Mouse (Mus musculus) A20 (cell line): ENCODE results near the gene Icmt.

Experiments
- DNase-seq: peaks from one replicate; pipeline ENCODE4 v3.0.0-alpha.2; 2011; ENCODE audit warnings: low read depth, low spot score

Icmt gene

DNA sequence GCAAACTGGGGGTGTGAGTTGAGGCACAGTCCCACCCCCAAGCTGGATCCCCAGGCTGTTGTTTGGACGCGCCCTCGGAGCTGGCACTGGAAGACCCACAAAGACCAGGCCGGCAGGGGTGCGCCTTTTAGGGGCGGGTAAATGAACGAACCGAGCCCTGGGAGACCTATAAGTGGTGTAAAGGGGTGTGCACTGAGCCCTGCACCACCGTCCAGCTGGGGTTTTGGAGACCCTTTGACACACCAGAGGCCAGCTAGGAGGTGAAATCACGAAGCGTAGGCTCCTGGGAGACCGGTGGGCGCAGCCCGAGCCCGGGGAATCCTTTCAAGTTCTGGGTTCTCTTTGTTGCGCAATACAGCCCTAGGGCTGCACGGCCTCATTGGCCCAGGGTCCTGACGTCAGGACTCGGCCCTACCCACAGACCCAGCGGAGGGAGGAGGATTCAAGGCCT is 22.3 kb upstream of the Icmt start:
- DNase-seq: no peak

DNA sequence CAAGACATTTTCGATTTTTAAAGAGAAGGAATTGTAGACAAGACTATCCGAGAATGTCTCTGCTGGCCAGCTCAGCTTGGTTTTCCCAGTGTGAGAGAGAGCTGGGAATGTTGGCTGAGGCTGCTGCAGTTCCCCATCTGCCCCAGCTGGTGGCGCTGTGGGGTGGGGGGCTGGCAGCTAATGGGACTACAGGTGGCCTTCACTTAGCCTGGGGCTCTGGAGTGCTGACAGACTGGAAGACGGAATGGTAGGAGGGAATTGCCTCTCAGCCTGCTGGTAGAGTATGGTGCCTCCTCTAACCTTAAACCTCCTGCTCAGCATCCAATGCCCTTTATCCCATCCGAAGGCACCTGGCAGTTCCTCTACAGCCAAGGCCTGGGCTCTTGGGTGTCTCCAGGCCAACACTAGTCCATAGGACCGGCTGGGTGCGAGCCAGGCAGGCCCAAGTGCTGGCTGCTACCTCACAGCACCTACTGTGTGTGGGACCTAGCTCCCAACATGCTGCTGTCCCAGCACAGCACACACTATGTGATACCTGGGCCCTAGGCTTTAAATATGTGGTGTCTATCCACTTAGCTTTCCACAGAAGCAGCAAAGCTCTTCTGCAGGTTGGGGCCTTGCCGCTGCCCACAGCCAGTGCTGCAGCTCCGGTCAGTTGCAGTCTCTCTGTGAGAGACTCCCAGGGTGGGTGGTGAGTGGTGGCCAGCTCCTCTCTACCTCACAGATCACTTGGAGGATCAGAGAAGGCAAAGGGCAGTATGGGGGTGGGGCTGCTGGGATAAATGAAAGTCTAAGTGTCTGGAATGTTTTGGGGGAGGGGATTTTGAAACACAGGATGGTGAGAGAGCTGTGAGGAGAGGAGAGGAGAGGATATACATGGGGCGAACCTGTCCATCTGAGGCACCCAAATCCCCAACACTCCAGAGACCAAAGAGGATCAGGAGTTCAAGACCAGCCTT is 20.4 kb upstream of the Icmt start:
- DNase-seq: no peak

DNA sequence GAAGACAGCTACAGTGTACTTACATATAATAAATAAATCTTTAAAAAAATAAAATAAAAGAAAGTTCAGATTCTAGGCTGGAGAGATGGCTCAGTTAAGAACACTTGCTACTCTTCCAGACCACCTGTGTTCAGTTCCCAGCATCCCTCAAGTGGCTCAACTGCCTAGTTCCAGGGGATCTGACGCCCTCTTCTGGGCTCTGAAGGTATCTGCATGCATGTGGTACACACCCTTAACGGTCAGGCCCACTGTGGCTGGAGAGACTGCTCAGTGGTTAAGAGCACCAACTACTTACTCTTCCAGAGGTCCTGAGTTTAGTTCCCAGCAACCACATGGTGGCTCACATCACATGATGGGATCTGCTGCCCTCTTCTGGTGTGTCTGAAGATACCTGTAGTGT is 19.1 kb upstream of the Icmt start:
- DNase-seq: no peak

DNA sequence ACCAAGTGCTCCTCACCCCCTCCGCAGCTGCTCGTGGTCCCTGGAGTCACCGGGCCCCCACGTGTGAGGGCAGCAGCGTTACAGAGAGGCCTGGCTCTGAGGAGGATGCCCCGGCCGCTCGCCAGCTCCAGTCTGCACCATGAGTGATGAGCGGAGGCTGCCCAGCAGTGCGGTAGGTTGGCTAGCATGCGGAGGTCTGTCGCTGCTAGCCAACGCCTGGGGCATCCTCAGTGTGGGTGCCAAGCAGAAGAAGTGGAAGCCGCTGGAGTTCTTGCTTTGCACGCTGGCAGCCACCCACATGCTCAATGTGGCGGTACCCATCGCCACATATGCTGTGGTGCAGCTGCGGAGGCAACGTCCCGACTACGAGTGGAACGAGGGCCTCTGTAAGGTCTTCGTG is 18.0 kb upstream of the Icmt start:
- no peak for DNase-seq

DNA sequence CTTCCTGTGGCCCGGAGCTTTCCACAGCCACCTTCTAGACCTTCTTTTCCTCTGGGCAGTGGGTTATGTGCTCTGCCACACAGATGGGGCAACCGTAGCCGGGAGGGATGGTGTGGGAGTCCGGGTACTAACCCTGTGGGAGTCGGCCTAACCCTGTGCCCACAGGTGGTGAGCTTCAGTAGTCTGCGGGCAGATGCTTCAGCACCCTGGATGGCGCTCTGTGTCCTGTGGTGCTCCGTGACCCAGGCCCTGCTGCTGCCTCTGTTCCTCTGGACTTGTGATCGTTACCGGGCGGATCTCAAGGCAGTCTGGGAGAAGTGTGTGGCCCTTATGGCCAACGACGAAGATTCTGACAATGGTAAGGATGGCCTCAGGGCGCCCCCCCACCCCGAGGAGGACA is 15.4 kb upstream of the Icmt start:
- no peak for DNase-seq

DNA sequence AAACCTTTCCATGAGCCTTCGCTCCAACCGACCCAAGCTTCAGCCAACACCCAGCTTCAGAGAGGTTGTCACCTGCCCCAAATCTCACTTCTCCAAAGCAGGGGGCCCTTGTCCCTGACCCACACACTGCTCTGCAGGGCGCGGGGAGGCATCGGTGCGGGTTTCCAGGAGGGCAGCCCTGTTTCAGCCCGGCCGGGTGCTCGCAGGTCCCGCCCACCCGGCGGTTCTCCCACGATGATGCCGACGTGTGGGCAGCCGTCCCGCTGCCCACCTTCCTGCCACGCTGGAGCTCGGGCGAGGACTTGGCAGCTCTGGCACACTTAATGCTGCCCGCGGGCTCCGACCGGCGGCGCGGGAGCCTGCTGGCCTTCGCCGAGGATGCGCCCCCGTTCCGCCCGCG is 14.3 kb upstream of the Icmt start:
- DNase-seq: peak; percentile 36

DNA sequence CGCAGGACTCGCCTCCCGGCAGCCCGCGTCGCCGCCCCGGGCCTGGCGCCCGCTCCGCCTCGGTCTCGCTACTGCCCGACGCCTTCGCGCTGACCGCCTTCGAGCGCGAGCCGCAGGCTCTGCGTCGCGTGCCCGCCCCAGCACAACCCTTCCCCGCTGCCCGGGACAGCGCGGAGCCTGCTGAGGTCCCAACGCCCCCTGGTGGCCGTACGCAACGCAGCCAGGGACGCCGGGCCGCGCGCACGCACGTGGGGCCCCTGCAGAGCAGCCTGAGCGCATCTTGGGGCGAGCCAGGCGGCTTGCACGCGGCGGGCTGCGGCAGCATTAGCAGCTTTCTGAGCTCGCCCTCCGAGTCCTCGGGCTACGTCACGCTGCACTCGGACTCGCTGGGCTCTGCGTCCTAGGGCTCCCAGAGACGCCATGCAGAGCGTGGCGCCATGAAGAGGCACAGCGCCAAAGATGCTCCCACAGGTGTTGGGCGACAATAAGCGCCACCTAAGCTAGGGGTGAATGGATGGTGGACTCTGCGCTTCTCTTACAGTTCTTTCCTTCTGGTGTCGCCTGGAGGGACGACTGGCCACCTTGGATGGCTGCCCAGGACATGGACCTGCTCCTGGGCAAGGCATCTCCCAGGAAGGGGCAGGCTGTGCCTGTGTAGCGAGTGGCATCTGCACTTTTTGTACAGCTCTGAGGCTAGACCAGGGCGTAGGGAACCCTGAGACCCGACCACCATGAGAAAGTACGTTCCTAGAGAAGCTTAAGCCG is 13.7 kb upstream of the Icmt start:
- DNase-seq: peak; percentile 84

DNA sequence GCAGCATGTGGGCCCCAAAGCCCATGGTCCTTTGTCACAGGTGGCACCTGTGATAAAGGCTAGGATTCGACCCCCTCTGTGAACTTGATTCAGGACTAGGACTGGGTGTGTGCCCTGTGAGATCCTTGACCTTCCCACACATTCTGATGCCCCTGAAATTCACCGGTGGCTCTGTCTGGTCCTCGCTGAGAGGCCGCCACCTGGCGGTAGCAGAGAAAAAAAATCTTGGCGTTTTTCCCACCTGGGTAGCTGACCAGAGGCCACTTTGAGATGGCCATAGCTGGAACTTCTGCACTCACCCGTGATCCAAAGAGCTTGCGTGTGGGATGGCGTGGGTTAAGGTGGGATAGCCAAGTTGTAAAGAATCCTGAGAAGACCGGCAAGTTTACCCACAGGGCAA is 11.5 kb upstream of the Icmt start:
- peak; percentile 53 for DNase-seq

DNA sequence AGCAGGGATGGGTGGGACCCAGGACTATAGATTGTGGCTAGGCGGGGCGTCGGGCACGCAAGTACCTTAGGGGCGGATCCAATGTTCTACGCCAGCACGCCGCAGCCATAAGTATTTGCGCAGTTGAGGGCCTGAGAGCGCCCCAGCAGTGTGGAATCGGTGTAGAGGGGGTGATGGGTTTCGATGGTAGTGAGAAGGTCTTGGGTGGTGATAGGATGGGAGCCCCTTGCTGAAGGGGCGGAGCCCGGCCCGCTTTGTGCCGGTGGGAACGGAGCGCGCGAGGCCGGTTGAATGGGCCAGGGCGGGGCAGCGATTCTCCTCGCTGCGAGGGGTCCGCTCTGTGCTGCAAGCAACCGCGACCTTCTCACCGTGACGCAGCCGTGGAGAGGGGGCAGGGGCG is 10.8 kb upstream of the Icmt start:
- DNase-seq: no peak

DNA sequence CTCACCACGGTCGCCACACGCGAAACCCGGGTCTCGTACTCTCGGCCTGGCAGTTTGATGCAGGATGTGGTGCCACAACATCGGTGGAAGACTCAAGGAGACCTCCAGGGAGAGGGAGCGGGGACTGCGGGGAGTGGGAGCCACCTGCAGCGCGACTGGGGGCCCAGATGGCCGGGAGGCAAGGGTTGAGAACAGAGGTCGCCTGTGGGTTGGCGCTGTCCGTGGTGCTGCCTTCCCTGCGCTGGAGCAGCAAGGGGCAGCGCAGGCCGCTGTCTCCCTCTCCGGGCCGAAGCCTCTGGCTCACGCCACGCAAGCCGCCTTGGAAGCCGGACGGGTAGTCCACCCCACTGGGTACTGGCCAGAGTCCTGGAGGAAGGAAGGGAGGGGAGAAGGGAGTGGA is 10.1 kb upstream of the Icmt start:
- no peak for DNase-seq

DNA sequence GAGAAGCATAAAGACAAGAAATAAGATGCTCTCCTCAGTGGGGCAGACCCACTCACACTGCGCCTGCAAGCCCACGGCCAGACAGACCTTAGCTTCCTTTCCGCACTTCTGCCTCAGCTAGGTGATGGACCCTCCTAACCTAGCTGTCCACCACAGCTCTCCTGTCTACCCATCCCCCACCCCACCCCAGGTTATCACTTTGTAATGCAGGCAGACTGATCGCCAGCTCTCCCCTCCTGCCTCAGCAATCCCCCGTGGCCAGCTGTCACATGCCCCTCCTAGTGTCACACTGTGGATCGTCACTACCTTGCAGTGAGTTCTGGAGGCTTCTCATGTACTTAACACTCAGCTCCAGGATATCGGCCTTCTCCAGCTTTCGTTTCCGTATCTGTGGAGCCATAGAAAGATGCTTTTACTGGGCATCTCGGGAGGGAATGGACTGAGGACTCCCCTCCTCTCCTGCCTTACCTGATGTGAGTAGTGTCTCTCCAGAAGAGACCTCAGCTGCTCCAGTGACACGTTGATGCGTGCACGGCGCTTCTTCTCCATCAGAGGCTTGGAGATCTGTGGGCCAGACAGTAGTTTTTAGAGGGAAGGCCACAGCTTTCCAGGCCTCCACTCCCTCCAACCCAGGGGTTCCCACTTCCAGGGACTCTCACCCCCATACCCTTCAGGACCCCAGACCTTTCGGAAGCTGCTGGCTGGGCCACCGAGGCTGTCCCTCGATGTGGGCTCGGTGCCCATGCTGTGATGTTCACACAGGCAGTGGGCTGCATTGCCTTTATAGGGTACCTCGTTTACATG is 9.5 kb upstream of the Icmt start:
- DNase-seq: no peak

DNA sequence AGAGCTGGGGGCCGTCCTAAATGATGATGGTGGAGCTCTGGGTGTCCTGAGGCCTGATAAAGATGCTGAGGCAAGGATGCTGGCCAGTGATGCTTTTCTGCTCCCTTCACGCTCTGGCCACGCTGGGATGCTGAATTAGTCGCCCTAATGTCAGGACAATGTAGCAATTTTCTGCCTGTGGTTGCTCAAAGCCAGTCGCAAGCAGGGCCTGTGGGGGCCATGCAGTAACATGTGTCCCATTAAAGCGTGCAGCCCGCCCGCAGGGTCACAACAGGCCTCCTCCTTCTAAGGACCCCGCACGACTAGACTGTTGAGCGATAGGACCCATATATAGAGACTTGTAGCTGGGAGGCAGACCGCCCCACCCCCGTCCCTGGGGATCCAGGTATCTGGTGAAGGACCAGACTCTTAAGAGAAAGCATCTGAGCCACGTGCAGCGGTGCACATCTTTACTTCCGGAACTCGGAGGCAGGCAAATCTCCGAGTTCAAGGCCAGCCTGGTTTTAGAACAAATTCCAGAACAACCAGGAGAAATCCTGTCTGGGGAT is 8.6 kb upstream of the Icmt start:
- no peak for DNase-seq

DNA sequence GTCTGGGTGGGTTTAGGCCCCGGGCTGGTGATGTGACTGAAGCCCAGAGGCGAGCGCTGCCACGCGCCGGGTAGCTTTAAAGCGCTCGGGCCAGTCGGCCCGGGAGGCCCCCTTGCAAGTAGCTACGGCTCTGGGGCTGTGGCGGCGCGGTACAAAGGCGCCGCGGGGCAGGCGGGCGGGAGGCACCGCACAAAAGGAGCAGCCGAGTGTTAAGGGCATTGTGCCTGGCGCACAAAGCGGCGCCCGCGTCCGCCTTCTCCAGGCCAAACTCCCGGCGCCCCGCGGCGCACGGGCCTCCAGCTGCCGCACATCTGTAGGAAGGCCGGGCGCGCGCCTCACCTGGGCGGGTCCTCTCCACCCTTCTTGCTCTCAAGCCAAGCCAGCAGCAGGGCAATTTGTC is 6.6 kb upstream of the Icmt start:
- DNase-seq: peak; percentile 31

DNA sequence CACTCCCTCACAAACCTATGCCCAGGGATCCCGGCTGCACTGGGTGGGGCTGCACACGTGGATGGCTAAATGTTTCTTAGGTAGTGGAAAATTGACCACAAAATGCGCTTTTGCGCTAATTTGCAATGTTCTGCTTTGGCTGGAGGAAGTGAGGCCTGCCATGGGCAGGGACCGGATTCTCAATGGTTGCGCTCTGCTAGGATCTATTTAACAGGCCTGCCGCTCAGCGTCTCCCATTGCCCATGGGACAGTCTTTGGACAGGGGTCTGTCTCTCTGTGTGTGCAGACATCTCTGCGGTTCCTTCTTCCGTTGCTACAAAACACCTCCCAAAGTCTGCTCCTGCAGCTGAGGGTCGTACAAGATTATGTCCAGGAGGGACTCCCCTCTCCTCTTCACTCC is 6.0 kb upstream of the Icmt start:
- no peak for DNase-seq

DNA sequence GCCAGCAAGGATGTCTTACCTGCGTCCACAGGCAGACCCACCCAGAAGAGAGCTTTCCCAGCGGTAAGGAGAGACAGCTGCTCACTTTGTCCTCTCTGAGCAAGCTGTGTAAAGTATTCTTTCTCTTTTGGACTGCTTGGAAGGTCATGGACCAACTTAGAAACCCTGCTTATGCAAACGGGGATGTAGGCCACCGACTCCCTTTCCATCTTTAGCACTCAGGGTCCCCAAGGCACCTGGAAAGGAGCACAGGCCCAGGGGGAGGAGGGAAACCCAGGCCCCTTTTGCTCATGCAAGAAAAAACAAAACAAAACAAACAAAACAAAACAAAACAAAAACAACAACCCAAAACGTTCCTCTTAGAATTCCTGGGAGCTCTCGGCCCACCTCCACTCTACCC is 5.5 kb upstream of the Icmt start, which contains the start of gene Hes3:
Hes3 (minus strand) TSS at position 101 of the 400 bp plus-strand sequence.
- DNase-seq: no peak

DNA sequence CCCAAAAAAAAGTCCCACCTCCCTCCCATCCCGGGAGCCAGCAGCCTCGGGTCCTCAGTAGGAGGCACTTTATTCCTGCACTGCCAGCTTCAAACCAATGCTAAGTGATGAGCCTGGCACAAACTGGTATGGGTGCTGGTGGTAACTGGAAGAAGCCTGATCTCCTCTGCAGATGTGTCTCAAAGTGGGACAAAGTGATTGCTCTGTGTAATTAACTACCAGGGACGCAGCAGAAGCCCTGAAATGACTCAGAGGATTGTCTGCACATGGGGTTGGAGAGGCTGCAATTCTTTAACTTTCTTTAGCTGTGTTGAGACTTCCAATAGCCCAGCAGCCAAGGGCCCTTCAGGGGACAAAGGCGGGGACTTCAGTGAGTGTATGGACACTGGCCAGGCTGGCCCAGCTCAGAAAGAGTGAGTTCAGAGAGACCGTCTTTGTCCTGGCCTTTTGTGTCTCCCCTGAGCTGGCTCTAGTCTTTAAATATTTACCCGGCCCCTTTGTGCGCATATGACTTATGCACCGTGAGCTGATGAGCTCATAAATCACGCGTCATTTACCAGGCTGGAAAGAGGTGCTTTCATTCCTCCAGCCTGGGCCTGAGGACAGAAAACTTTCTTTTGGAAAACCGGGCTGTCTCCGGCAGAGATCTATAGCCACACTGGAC is 4.8 kb upstream of the Icmt start:
- DNase-seq: no peak

DNA sequence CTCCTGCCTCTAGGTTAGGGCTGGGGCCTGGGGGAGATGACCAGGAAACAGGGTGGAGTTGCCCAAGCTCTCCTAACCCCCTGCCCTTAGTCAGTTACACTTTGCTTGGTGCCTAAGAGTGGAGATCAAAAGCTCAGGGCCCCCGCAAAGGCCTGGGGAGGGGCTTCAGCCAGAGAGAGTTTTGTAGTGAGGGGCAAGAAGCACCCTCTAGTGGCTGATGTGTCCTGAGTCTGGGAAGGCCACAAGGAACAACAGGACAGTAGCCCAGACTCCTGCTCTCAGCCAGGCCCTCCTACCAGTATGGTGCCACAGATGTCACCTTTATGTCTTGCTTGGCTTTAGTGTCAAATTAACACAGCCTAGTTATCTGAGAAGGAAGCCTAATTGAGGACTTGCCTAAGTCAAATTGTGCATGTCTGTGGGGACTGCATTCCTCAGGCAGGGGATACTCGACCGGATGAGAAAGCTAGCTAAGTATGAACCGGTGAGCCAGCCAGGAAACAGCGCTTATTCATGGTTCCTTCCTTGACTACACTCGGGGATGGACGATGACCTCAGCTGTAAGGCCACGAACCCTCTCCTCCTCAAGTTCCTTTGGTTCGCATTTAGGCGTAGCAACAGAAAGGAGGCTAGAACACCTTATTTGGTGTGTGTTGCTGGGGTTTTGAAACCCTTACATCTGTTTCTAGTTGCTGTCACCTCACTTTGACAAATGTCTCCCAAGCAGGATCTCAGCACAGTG is 2.7 kb upstream of the Icmt start:
- DNase-seq: no peak

DNA sequence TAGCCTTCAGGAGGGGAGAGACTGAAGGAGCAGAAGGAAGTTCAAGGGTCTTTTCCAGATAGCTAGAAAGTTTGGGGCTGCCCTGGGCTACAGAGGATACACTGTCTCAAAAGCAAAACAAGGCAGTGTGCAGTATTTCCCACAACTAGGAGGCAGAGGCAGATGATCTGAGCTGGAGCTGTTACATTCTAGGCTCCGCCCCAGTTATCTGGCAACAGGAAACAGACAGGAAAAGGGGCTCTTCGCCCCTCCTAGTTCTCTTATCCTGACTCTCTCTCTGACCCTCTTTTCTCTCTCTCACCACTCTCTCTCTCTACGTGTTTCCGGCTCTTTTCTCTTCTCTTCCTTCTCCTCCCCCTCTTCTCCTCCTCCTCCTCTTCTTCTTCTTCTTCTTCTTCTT is 1.1 kb upstream of the Icmt start:
- DNase-seq: no peak

DNA sequence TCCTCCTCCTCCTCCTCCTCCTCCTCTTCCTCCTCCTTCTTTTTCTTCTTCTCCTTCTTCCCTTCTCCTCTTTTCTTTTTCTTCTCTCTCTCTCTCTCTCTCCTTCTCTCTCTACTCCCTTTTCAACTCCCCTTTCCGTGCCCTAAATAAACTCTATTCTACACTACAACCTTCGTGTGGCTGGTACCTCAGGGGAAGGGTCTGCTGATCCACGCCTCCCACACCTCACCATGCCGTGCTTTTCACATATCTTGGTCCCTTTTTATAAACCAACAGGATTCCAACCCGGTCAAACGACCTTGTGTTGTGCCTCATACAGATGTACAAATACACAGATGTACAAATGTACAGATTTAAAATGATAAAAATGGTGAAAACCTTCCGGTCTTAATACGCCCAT is 656 bp upstream of the Icmt start:
- DNase-seq: no peak

DNA sequence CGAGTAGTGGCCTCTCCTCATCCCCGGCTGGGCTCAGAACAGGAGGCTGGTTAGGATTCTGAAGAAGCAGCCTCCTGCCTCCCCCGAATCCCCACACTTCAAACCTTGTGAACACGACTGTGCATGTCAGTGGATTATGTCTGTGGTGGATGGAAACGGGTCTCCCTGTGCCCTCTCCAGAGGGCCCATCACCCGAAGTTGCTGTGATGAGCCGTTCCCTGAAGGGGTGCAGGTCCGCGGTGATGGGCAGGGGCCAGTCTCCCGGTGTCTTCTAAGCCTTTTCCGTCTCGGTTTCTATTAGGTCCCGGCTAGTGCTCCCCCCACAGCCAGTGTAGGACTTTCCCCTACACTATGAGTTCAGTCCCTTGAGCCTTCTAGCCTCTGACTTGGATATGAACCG is 1.8 kb downstream of the Icmt start:
- DNase-seq: no peak
